Mouse (Mus musculus) cerebellum, adult 2 months (tissue): ENCODE measurements around the gene Tedc2. TPM values are rescaled to one million over a fixed set of nuclear protein-coding genes. Genes with fewer than 3 reads are reported as not detected.

Experiments used
- DNase-seq, 2 experiments: peaks; one replicate each; pipeline ENCODE4 v3.0.0; 2021
- H3K27ac ChIP-seq: fragments of 200-500 bp; 2 replicates; pipeline ENCODE4 v1.5.1; 2012; ENCODE audit warnings: low read length, control low read depth, inconsistent platforms; ENCODE audit not compliant: insufficient read depth
- H3K27me3 ChIP-seq: fragments of 200-500 bp; 2 replicates; pipeline ENCODE4 v1.6.1; 2012; ENCODE audit warnings: inconsistent platforms, mild to moderate bottlenecking, low read length, moderate library complexity; ENCODE audit not compliant: control insufficient read depth, insufficient read depth
- H3K4me1 ChIP-seq: fragments of 200-500 bp; 2 replicates; pipeline ENCODE4 v1.6.1; 2011; ENCODE audit warnings: low read length; ENCODE audit not compliant: control insufficient read depth, insufficient read depth
- H3K4me3 ChIP-seq: fragments of 200-500 bp; replicated peaks from 2 replicates; pipeline ENCODE3; 2011; ENCODE audit warnings: mild to moderate bottlenecking, low read depth, low read length, control low read depth; ENCODE audit not compliant: insufficient read depth
- CTCF ChIP-seq: fragments of 200-500 bp; IDR thresholded peaks from 2 replicates; pipeline ENCODE4 v1.5.1; 2011; ENCODE audit warnings: low read depth, mild to moderate bottlenecking, control low read depth, low read length, moderate library complexity, borderline replicate concordance; ENCODE audit not compliant: insufficient read depth
- POLR2A ChIP-seq: fragments of 200-500 bp; IDR thresholded peaks from 2 replicates; pipeline ENCODE4 v1.6.1; 2011; ENCODE audit warnings: low read length, control low read depth, borderline replicate concordance; ENCODE audit not compliant: insufficient read depth
- WGBS: fragments of 180-500 bp; shearing (Covaris S2); methylation state at CpG from one replicate; pipeline ENCODE4 v1.1.7; 2018; 5-methylcytosine and 5-hydroxymethylcytosine counted together
- polyA plus RNA-seq: library from polyadenylated mRNA; depleted of rRNA; stranded (reverse); fragments of >200 nt; gene quantifications from 2 replicates; pipeline ENCODE4 v1.2.3, GENCODE M21; 2012; rRNA removed

Gene Tedc2
- polyA plus RNA-seq = 27.3 and 28.4 TPM in 2 replicates

GRCm38 (mm10) chr17:24220435-24221411 lies at the start of gene Tedc2:
Tedc2 (minus strand) TSS chr17:24220851.
- Histone ChIP-seq H3K4me3 (peak within 1 kb of the TSS; percentile 96), H3K27ac (peak within 1 kb of the TSS; percentile 62; the same call in 1 of the 2 replicates), H3K27me3 (no peaks in the 10 kb centered on the region), H3K4me1 (peaks cover 5% of the 10 kb centered on the region; the same call in 1 of the 2 replicates)
- peak; percentile 95 to 96 for DNase-seq
- TF ChIP-seq POLR2A = peak; percentile 78; the same call in 1 of the 2 replicates
- no peak for TF ChIP-seq CTCF
- WGBS = 3% methylated on average over 41 of the region's 41 CpGs

- Histone ChIP-seq H3K4me3 (no peak overlapping the region), H3K27ac (no peak overlapping the region), H3K4me1 (no peaks in the 10 kb centered on the region), H3K27me3 (no peaks in the 10 kb centered on the region)
- whole genome bisulfite sequencing = 76% methylated on average over 1 of the region's 1 CpGs
- no peak for DNase-seq
- TF ChIP-seq CTCF (no peak), POLR2A (no peak)
Observed at GRCm38 (mm10) chr17:24267133-24267532, 46.5 kb upstream of the Tedc2 start.

- H3K27me3 ChIP-seq = no peaks in the 10 kb centered on the region
- no peak for TF ChIP-seq CTCF
- no peak for TF ChIP-seq POLR2A
- no peak for DNase-seq
- 45% methylated on average over 2 of the region's 2 CpGs for WGBS
- no peaks in the 10 kb centered on the region for H3K4me1 ChIP-seq
- no peak overlapping the region for H3K27ac ChIP-seq
- no peak overlapping the region for H3K4me3 ChIP-seq
Observed at GRCm38 (mm10) chr17:24264766-24265165, 44.1 kb upstream of the Tedc2 start.

- no peak overlapping the region for H3K27ac ChIP-seq
- DNase-seq = no peak
- no peak overlapping the region for H3K4me3 ChIP-seq
- TF ChIP-seq POLR2A (no peak), CTCF (no peak)
- H3K4me1 ChIP-seq = no peaks in the 10 kb centered on the region
- 68% methylated on average over 4 of the region's 4 CpGs for WGBS
- no peaks in the 10 kb centered on the region for H3K27me3 ChIP-seq
Observed at GRCm38 (mm10) chr17:24260516-24260915, 39.9 kb upstream of the Tedc2 start.

- 56% methylated on average over 5 of the region's 5 CpGs for WGBS
- no peak for DNase-seq
- Histone ChIP-seq H3K4me1 (no peaks in the 10 kb centered on the region), H3K27me3 (no peaks in the 10 kb centered on the region), H3K27ac (no peak overlapping the region), H3K4me3 (no peak overlapping the region)
- no peak for TF ChIP-seq POLR2A
- no peak for TF ChIP-seq CTCF
Observed at GRCm38 (mm10) chr17:24259702-24260101, 39.1 kb upstream of the Tedc2 start.

- WGBS = 79% methylated on average over 4 of the region's 4 CpGs
- no peak for TF ChIP-seq CTCF
- no peak for TF ChIP-seq POLR2A
- no peaks in the 10 kb centered on the region for H3K27me3 ChIP-seq
- H3K4me1 ChIP-seq = no peaks in the 10 kb centered on the region
- DNase-seq = no peak
- H3K4me3 ChIP-seq = no peak overlapping the region
- no peak overlapping the region for H3K27ac ChIP-seq
Observed at GRCm38 (mm10) chr17:24258981-24259380, 38.3 kb upstream of the Tedc2 start.

- DNase-seq = no peak
- no peak for TF ChIP-seq POLR2A
- TF ChIP-seq CTCF = no peak
- Histone ChIP-seq H3K4me1 (peaks cover 7% of the 10 kb centered on the region), H3K27ac (no peak overlapping the region), H3K27me3 (no peaks in the 10 kb centered on the region), H3K4me3 (no peak overlapping the region)
- WGBS = 99% methylated on average over 2 of the region's 2 CpGs
Observed at GRCm38 (mm10) chr17:24252329-24252728, 31.7 kb upstream of the Tedc2 start.

GRCm38 (mm10) chr17:24251320-24252069 lies 30.8 kb upstream of the Tedc2 start, which contains the start of gene Ccnf:
Ccnf (minus strand) TSS chr17:24251484.
- TF ChIP-seq POLR2A (peak; percentile 61), CTCF (no peak)
- Histone ChIP-seq H3K4me1 (peaks cover 7% of the 10 kb centered on the region), H3K27me3 (no peaks in the 10 kb centered on the region), H3K4me3 (peak within 1 kb of the TSS; percentile 92), H3K27ac (peak within 1 kb of the TSS; percentile 21; the same call in 1 of the 2 replicates)
- under 1% methylated on average over 48 of the region's 48 CpGs for WGBS
- DNase-seq = peak; percentile 98
